Mouse (Mus musculus) cerebral cortex, adult 2 months (tissue): Measurements from ENCODE around the gene Triobp.

ENCODE experiments used
- WGBS: fragments of 180-500 bp; shearing (Covaris S2); methylation state at CpG from one replicate; pipeline ENCODE4 v1.1.7; 2018; 5-methylcytosine and 5-hydroxymethylcytosine counted together

The Triobp gene

GRCm38 (mm10) chr15:79030551-79031435, 83.3 kb downstream of the Triobp start:
- 2% methylated on average over 52 of the region's 52 CpGs for WGBS

- 93% methylated on average over 5 of the region's 5 CpGs for WGBS
These were observed 84.4 kb downstream of the Triobp start for GRCm38 (mm10) chr15:79031908-79032307.

GRCm38 (mm10) chr15:79037913-79038328, 90.4 kb downstream of the Triobp start:
- 10% methylated on average over 14 of the region's 14 CpGs for WGBS

- 78% methylated on average over 10 of the region's 10 CpGs for WGBS
These were observed 90.8 kb downstream of the Triobp start for GRCm38 (mm10) chr15:79038331-79038730.

- WGBS: 36% methylated on average over 7 of the region's 7 CpGs
These were observed 91.3 kb downstream of the Triobp start for GRCm38 (mm10) chr15:79038853-79039252.

GRCm38 (mm10) chr15:79040501-79041416, 93.2 kb downstream of the Triobp start:
- WGBS: 28% methylated on average over 24 of the region's 24 CpGs

- 65% methylated on average over 6 of the region's 6 CpGs for WGBS
These were observed 94.1 kb downstream of the Triobp start, which contains the start of gene Galr3 for GRCm38 (mm10) chr15:79041585-79041984. Gene Galr3 (plus strand): TSS chr15:79041885.

GRCm38 (mm10) chr15:79042721-79043491, 95.4 kb downstream of the Triobp start:
- 1% methylated on average over 105 of the region's 105 CpGs for whole genome bisulfite sequencing

GRCm38 (mm10) chr15:79044837-79045236, 97.3 kb downstream of the Triobp start:
- WGBS: 45% methylated on average over 4 of the region's 4 CpGs

- 63% methylated on average over 4 of the region's 4 CpGs for WGBS
These were observed 100.7 kb downstream of the Triobp start for GRCm38 (mm10) chr15:79048186-79048585.

GRCm38 (mm10) chr15:79050160-79050845, 102.8 kb downstream of the Triobp start:
- WGBS: 48% methylated on average over 9 of the region's 9 CpGs

- 83% methylated on average over 2 of the region's 2 CpGs for WGBS
These were observed 103.4 kb downstream of the Triobp start for GRCm38 (mm10) chr15:79050964-79051363.

GRCm38 (mm10) chr15:79051461-79052360, 104.2 kb downstream of the Triobp start:
- WGBS: 78% methylated on average over 13 of the region's 13 CpGs

- WGBS: 95% methylated on average over 2 of the region's 2 CpGs
These were observed 104.8 kb downstream of the Triobp start for GRCm38 (mm10) chr15:79052366-79052765.
